Mouse (Mus musculus): ENCODE measurements around the gene Shb. TPM values are rescaled to one million over a fixed set of nuclear protein-coding genes. Genes with fewer than 3 reads are reported as not detected.

The Shb gene
- polyA plus RNA-seq, 1 experiment from 2014 or later, result 5.5 TPM

- 26% methylated on average over 9 of the region's 9 CpGs for WGBS
- no peak overlapping the region for H3K27ac ChIP-seq (replicated peaks)
- no peak overlapping the region for H3K4me3 ChIP-seq (ENCODE audit: low read depth, low read length)
- H3K36me3 ChIP-seq (ENCODE audit: control insufficient read depth, insufficient read depth, low read length), result peaks cover 7% of the 10 kb centered on the region; the same call in 1 of the 2 replicates
- ATAC-seq (ENCODE audit: low FRiP score, low TSS enrichment), result peak; percentile 84
- no peaks in the 10 kb centered on the region for H3K9me3 ChIP-seq (ENCODE audit: control insufficient read depth, low read length)
- no peak overlapping the region for H3K4me2 ChIP-seq (replicated peaks; ENCODE audit: low read depth)
- peaks cover 5% of the 10 kb centered on the region; the same call in 1 of the 2 replicates for H3K4me1 ChIP-seq (replicated peaks; ENCODE audit: control insufficient read depth, insufficient read depth)
- peak; percentile 65 for DNase-seq (ENCODE audit: low spot score)
- no peak overlapping the region for H3K9ac ChIP-seq (ENCODE audit: low read length)
- TF ChIP-seq EP300 (optimal IDR thresholded peaks at IDR 0.05), result no peak
- TF ChIP-seq CTCF (IDR thresholded peaks at IDR 0.05; ENCODE audit: low read depth), result no peak
- no peaks in the 10 kb centered on the region for H3K27me3 ChIP-seq (ENCODE audit: control insufficient read depth, insufficient read depth, low read length)
Measured at GRCm38 (mm10) chr4:45459375-45459774, 72.9 kb downstream of the Shb start.

GRCm38 (mm10) chr4:45457543-45457942 is 74.7 kb downstream of the Shb start:
- 88% methylated on average over 2 of the region's 2 CpGs for WGBS

GRCm38 (mm10) chr4:45455001-45455400 is 77.3 kb downstream of the Shb start:
- DNase-seq (ENCODE audit: low spot score) (no peak), ATAC-seq (ENCODE audit: low FRiP score, low TSS enrichment) (no peak)
- H3K9me3 ChIP-seq (ENCODE audit: control insufficient read depth, low read length), result no peaks in the 10 kb centered on the region
- peaks cover 7% of the 10 kb centered on the region; the same call in 1 of the 2 replicates for H3K4me1 ChIP-seq (replicated peaks; ENCODE audit: control insufficient read depth, insufficient read depth)
- peaks cover 7% of the 10 kb centered on the region for H3K36me3 ChIP-seq (ENCODE audit: control insufficient read depth, insufficient read depth, low read length)
- H3K27me3 ChIP-seq (ENCODE audit: control insufficient read depth, insufficient read depth, low read length), result no peaks in the 10 kb centered on the region
- no peak for TF ChIP-seq EP300 (optimal IDR thresholded peaks at IDR 0.05)
- TF ChIP-seq CTCF (IDR thresholded peaks at IDR 0.05; ENCODE audit: low read depth), result no peak
- H3K27ac ChIP-seq (replicated peaks), result no peak overlapping the region
- no peak overlapping the region for H3K9ac ChIP-seq (ENCODE audit: low read length)
- H3K4me2 ChIP-seq (replicated peaks; ENCODE audit: low read depth), result no peak overlapping the region
- no peak overlapping the region for H3K4me3 ChIP-seq (ENCODE audit: low read depth, low read length)
- 65% methylated on average over 4 of the region's 4 CpGs for WGBS

More at GRCm38 (mm10) chr4:45457543-45457942, 74.7 kb downstream of the Shb start:
- no peak for DNase-seq (ENCODE audit: low spot score)
- Histone ChIP-seq H3K27ac (replicated peaks) (no peak overlapping the region), H3K4me1 (replicated peaks; ENCODE audit: control insufficient read depth, insufficient read depth) (peaks cover 7% of the 10 kb centered on the region; the same call in 1 of the 2 replicates), H3K9ac (ENCODE audit: low read length) (no peak overlapping the region), H3K4me2 (replicated peaks; ENCODE audit: low read depth) (no peak overlapping the region), H3K36me3 (ENCODE audit: control insufficient read depth, insufficient read depth, low read length) (peaks cover 7% of the 10 kb centered on the region), H3K4me3 (ENCODE audit: low read depth, low read length) (no peak overlapping the region), H3K9me3 (ENCODE audit: control insufficient read depth, low read length) (no peaks in the 10 kb centered on the region), H3K27me3 (ENCODE audit: control insufficient read depth, insufficient read depth, low read length) (no peaks in the 10 kb centered on the region)
- ATAC-seq (ENCODE audit: low FRiP score, low TSS enrichment), result no peak
- TF ChIP-seq CTCF (IDR thresholded peaks at IDR 0.05; ENCODE audit: low read depth), result no peak
- no peak for TF ChIP-seq EP300 (optimal IDR thresholded peaks at IDR 0.05)

- TF ChIP-seq CTCF (IDR thresholded peaks at IDR 0.05; ENCODE audit: low read depth), result 0 out of 2 replicates have a peak, but pooled peaks have one; percentile 10
- TF ChIP-seq EP300 (optimal IDR thresholded peaks at IDR 0.05), result no peak
- H3K4me3 ChIP-seq (ENCODE audit: low read depth, low read length), result no peak overlapping the region
- DNase-seq (ENCODE audit: low spot score) (peak; percentile 70), ATAC-seq (ENCODE audit: low FRiP score, low TSS enrichment) (peak; percentile 77)
- H3K9ac ChIP-seq (ENCODE audit: low read length), result no peak overlapping the region
- peaks cover 7% of the 10 kb centered on the region for H3K36me3 ChIP-seq (ENCODE audit: control insufficient read depth, insufficient read depth, low read length)
- H3K4me1 ChIP-seq (replicated peaks; ENCODE audit: control insufficient read depth, insufficient read depth), result peaks cover 2% of the 10 kb centered on the region; the same call in 1 of the 2 replicates
- H3K4me2 ChIP-seq (replicated peaks; ENCODE audit: low read depth), result no peak overlapping the region
- no peaks in the 10 kb centered on the region for H3K9me3 ChIP-seq (ENCODE audit: control insufficient read depth, low read length)
- WGBS, result 57% methylated on average over 3 of the region's 3 CpGs
- H3K27me3 ChIP-seq (ENCODE audit: control insufficient read depth, insufficient read depth, low read length), result no peaks in the 10 kb centered on the region
- H3K27ac ChIP-seq (replicated peaks), result peak overlapping the region; percentile 86
Measured at GRCm38 (mm10) chr4:45453271-45453851, 78.9 kb downstream of the Shb start.

- ATAC-seq (ENCODE audit: low FRiP score, low TSS enrichment) (peak; percentile 82), DNase-seq (ENCODE audit: low spot score) (peak; percentile 67)
- H3K9ac ChIP-seq (ENCODE audit: low read length), result no peak overlapping the region
- peaks cover 2% of the 10 kb centered on the region; the same call in 1 of the 2 replicates for H3K4me1 ChIP-seq (replicated peaks; ENCODE audit: control insufficient read depth, insufficient read depth)
- no peak overlapping the region for H3K4me2 ChIP-seq (replicated peaks; ENCODE audit: low read depth)
- no peaks in the 10 kb centered on the region for H3K27me3 ChIP-seq (ENCODE audit: control insufficient read depth, insufficient read depth, low read length)
- TF ChIP-seq EP300 (optimal IDR thresholded peaks at IDR 0.05), result no peak
- no peak for TF ChIP-seq CTCF (IDR thresholded peaks at IDR 0.05; ENCODE audit: low read depth)
- H3K9me3 ChIP-seq (ENCODE audit: control insufficient read depth, low read length), result no peaks in the 10 kb centered on the region
- peak overlapping the region; percentile 86 for H3K27ac ChIP-seq (replicated peaks)
- 42% methylated on average over 7 of the region's 7 CpGs for WGBS
- no peak overlapping the region for H3K4me3 ChIP-seq (ENCODE audit: low read depth, low read length)
- peaks cover 5% of the 10 kb centered on the region for H3K36me3 ChIP-seq (ENCODE audit: control insufficient read depth, insufficient read depth, low read length)
Measured at GRCm38 (mm10) chr4:45452569-45453111, 79.6 kb downstream of the Shb start.

GRCm38 (mm10) chr4:45449012-45449411 is 83.3 kb downstream of the Shb start:
- 84% methylated on average over 5 of the region's 5 CpGs for WGBS
- Histone ChIP-seq H3K9me3 (ENCODE audit: control insufficient read depth, low read length) (no peaks in the 10 kb centered on the region), H3K9ac (ENCODE audit: low read length) (no peak overlapping the region), H3K4me3 (ENCODE audit: low read depth, low read length) (no peak overlapping the region), H3K4me1 (replicated peaks; ENCODE audit: control insufficient read depth, insufficient read depth) (peaks cover 2% of the 10 kb centered on the region; the same call in 1 of the 2 replicates), H3K4me2 (replicated peaks; ENCODE audit: low read depth) (no peak overlapping the region), H3K36me3 (ENCODE audit: control insufficient read depth, insufficient read depth, low read length) (no peaks in the 10 kb centered on the region; the same call in 1 of the 2 replicates), H3K27ac (replicated peaks) (no peak overlapping the region), H3K27me3 (ENCODE audit: control insufficient read depth, insufficient read depth, low read length) (no peaks in the 10 kb centered on the region)
- DNase-seq (ENCODE audit: low spot score) (no peak), ATAC-seq (ENCODE audit: low FRiP score, low TSS enrichment) (no peak)
- TF ChIP-seq CTCF (IDR thresholded peaks at IDR 0.05; ENCODE audit: low read depth), result no peak
- no peak for TF ChIP-seq EP300 (optimal IDR thresholded peaks at IDR 0.05)

All from stomach, postnatal 0 days (tissue).